Comparison of ENCODE assay signal across 12 mouse cellular contexts in genomic region chr1:78860056-78860455, GRCm38 (mm10). TPM values are rescaled to one million over a fixed set of nuclear protein-coding genes. Genes with fewer than 3 reads are reported as not detected.
DNase-seq lines count a peak whose midpoint lies in the region; ATAC-seq and TF ChIP-seq lines count a peak whose summit lies in the region.
"Had no signal": no experiment of that assay in that cellular context is flagged by ENCODE, and none has a peak within 500 bp of the region (broad histone marks: within the 10 kb centered on the region; RNA-seq: fewer than 3 reads in every experiment).

No protein-coding gene starts in this region.

- TF ChIP-seq CTCF in forebrain, postnatal 0 days (IDR thresholded peaks at IDR 0.05; ENCODE audit: low read depth) = no peak
- no peak for TF ChIP-seq CTCF in left cerebral cortex, adult 2 months (IDR thresholded peaks at IDR 0.05)

- H3K36me3 ChIP-seq in forebrain, postnatal 0 days (ENCODE audit: insufficient read depth) = no peaks in the 10 kb centered on the region
- no peaks in the 10 kb centered on the region for H3K36me3 ChIP-seq in forebrain, embryonic 14.5 days (ENCODE audit: control insufficient read depth, insufficient read depth, low read length)
- H3K36me3 ChIP-seq: hindbrain, embryonic 15.5 days; neural tube, embryonic 12.5 days had no signal

- no peaks in the 10 kb centered on the region for H3K27me3 ChIP-seq in forebrain, postnatal 0 days (ENCODE audit: insufficient read depth, low read length)
- no peaks in the 10 kb centered on the region for H3K27me3 ChIP-seq in forebrain, embryonic 14.5 days (replicated peaks; ENCODE audit: control insufficient read depth, insufficient read depth, low read length)
- H3K27me3 ChIP-seq: hindbrain, embryonic 15.5 days; neural tube, embryonic 12.5 days had no signal

- no peak overlapping the region for H3K27ac ChIP-seq in forebrain, postnatal 0 days (ENCODE audit: low read depth, low read length)
- no peak overlapping the region for H3K27ac ChIP-seq in forebrain, embryonic 14.5 days (ENCODE audit: low read depth, low read length)
- H3K27ac ChIP-seq in left cerebral cortex, adult 2 months = no peak overlapping the region
- H3K27ac ChIP-seq: hindbrain, embryonic 15.5 days; macrophage; neural tube, embryonic 12.5 days had no signal

- intact Hi-C loops in left cerebral cortex, adult 2 months (cut with DNase I) = loop anchor here (5.0 to 10.0 kb wide), 2 partner anchors 577 to 725 kb away; no protein-coding TSS in a partner anchor

- H3K9me3 ChIP-seq in forebrain, postnatal 0 days (ENCODE audit: low read length) = no peaks in the 10 kb centered on the region
- H3K9me3 ChIP-seq in forebrain, embryonic 14.5 days (replicated peaks; ENCODE audit: control insufficient read depth, low read length) = no peaks in the 10 kb centered on the region
- H3K9me3 ChIP-seq: hindbrain, embryonic 15.5 days; neural tube, embryonic 12.5 days had no signal

- DNase-seq in forebrain, postnatal 0 days = no peak
- no peak for DNase-seq in forebrain, embryonic 14.5 days (ENCODE audit: low spot score)
- peak; percentile 19 for DNase-seq in testis, postnatal 14 days (ENCODE audit: low spot score)
- DNase-seq in testis, postnatal 10 days (ENCODE audit: low spot score) = no peak
- peak; percentile 68 for DNase-seq in kidney, adult 9 months
- DNase-seq in Muller cell, postnatal 12 days (ENCODE audit: inconsistent ontology term) = no peak
- DNase-seq in left cerebral cortex, adult 2 months (ENCODE audit: extremely low spot score in 1 of 2, low spot score in 2 of 2) = no peak
- no peak for DNase-seq in left cerebral cortex, adult 9 months (ENCODE audit: low spot score in 2 of 2)
- DNase-seq: cerebellum, adult 2 months had no signal

- no peaks in the 10 kb centered on the region for H3K4me1 ChIP-seq in forebrain, postnatal 0 days (ENCODE audit: insufficient read depth)
- no peaks in the 10 kb centered on the region for H3K4me1 ChIP-seq in forebrain, embryonic 14.5 days (ENCODE audit: control insufficient read depth, insufficient read depth, low read length)
- H3K4me1 ChIP-seq: hindbrain, embryonic 15.5 days; neural tube, embryonic 12.5 days had no signal

- WGBS in forebrain, postnatal 0 days = 68% methylated on average over 7 of the region's 7 CpGs
- 86% methylated on average over 7 of the region's 7 CpGs for WGBS in forebrain, embryonic 14.5 days

- H3K4me2 ChIP-seq in forebrain, postnatal 0 days (ENCODE audit: low read depth) = no peak overlapping the region
- H3K4me2 ChIP-seq in forebrain, embryonic 14.5 days (ENCODE audit: low read length) = no peak overlapping the region
- H3K4me2 ChIP-seq: hindbrain, embryonic 15.5 days; neural tube, embryonic 12.5 days had no signal

- H3K4me3 ChIP-seq in forebrain, postnatal 0 days (ENCODE audit: low read depth, low read length) = no peak overlapping the region
- no peak overlapping the region for H3K4me3 ChIP-seq in forebrain, embryonic 14.5 days (ENCODE audit: low read depth, low read length)
- no peak overlapping the region for H3K4me3 ChIP-seq in left cerebral cortex, adult 2 months
- H3K4me3 ChIP-seq: hindbrain, embryonic 15.5 days; neural tube, embryonic 12.5 days had no signal

- no peak overlapping the region for H3K9ac ChIP-seq in forebrain, postnatal 0 days
- H3K9ac ChIP-seq in forebrain, embryonic 14.5 days (ENCODE audit: low read length) = no peak overlapping the region
- H3K9ac ChIP-seq: hindbrain, embryonic 15.5 days; neural tube, embryonic 12.5 days had no signal

- ATAC-seq in forebrain, postnatal 0 days = peak; percentile 16; the same call in 1 of the 2 replicates
- ATAC-seq in forebrain, embryonic 14.5 days = no peak

RNA-seq across cellular contexts. Expression of gene Kcne4, which starts 43.5 kb away (rescaled TPM):
- total RNA-seq in forebrain, postnatal 0 days (2014; rRNA removed) = 0.77 and 2.0 TPM in 2 replicates
- polyA plus RNA-seq in forebrain, postnatal 0 days (2015; fragmentation: Nextera tagmentation; extraction: Ambion mirVana) = 1.9 and 3.0 TPM in 2 replicates
- polyA plus RNA-seq in forebrain, embryonic 14.5 days (2014; fragmentation: Nextera tagmentation; extraction: Ambion mirVana) = 1.2 and 1.3 TPM in 2 replicates
- 1 to 10 TPM in 1 of 2 experiments, under 1 TPM in 1; 0.84 to 1.4 TPM for total RNA-seq in left cerebral cortex, adult 2 months (2021)
- polyA plus RNA-seq: macrophage had no signal

Comparison
In these comparisons a context has a peak if more than half of its experiments do, and no peak if none do; other contexts are left out.
1. DNase-seq: peak in testis, postnatal 14 days (single experiment) and kidney, adult 9 months (single experiment); none in forebrain, postnatal 0 days (single experiment), forebrain, embryonic 14.5 days (single experiment), testis, postnatal 10 days (single experiment), Muller cell, postnatal 12 days (single experiment), left cerebral cortex, adult 2 months (0 of 2) and left cerebral cortex, adult 9 months (0 of 2).